Mouse (Mus musculus): ENCODE results near the gene Hcrt. TPM values are rescaled to one million over a fixed set of nuclear protein-coding genes. Genes with fewer than 3 reads are reported as not detected.

The Hcrt gene
- polyA plus RNA-seq (2015; fragmentation: Nextera tagmentation; extraction: Ambion mirVana): not detected in 2 replicates

GRCm38 (mm10) chr11:100762831-100763230 is at the start of gene Hcrt:
Gene Hcrt (minus strand): TSS chr11:100762931.

GRCm38 (mm10) chr11:100770646-100771408 is 8.1 kb upstream of the Hcrt start, which contains the start of gene Ghdc:
Gene Ghdc (minus strand): TSS chr11:100770957.

GRCm38 (mm10) chr11:100759611-100760233 is 3.0 kb downstream of the Hcrt start, which contains the start of gene Kcnh4:
Gene Kcnh4 (minus strand): TSS chr11:100759942.

GRCm38 (mm10) chr11:100738066-100738604 is 24.6 kb downstream of the Hcrt start, which contains the start of gene Rab5c:
Gene Rab5c (minus strand): TSS chr11:100738215.

GRCm38 (mm10) chr11:100713735-100714533 is 48.8 kb downstream of the Hcrt start, which contains the start of gene Hspb9:
Gene Hspb9 (plus strand): TSS chr11:100713850.

GRCm38 (mm10) chr11:100711783-100712615 is 50.7 kb downstream of the Hcrt start, which contains the start of gene Kat2a:
Gene Kat2a (minus strand): TSS chr11:100712465.

Other genes with a start within 250 kb of the Hcrt start
- gene Acly, start 234.9 kb downstream of the Hcrt start, polyA plus RNA-seq (2015; fragmentation: Nextera tagmentation; extraction: Ambion mirVana): 194 and 398 TPM in 2 replicates
- gene Ttc25, start 217.3 kb downstream of the Hcrt start, polyA plus RNA-seq (2015; fragmentation: Nextera tagmentation; extraction: Ambion mirVana): 0.84 and 1.9 TPM in 2 replicates
- gene Cnp, start 188.0 kb downstream of the Hcrt start, polyA plus RNA-seq (2015; fragmentation: Nextera tagmentation; extraction: Ambion mirVana): 53.5 and 65.6 TPM in 2 replicates
- 42.2 and 47.3 TPM in 2 replicates for gene Nkiras2, start 143.7 kb downstream of the Hcrt start, polyA plus RNA-seq (2015; fragmentation: Nextera tagmentation; extraction: Ambion mirVana)
- gene Dnajc7, start 142.8 kb downstream of the Hcrt start, polyA plus RNA-seq (2015; fragmentation: Nextera tagmentation; extraction: Ambion mirVana): 99.2 and 155 TPM in 2 replicates
- 0.27 and 1.1 TPM in 2 replicates for gene Zfp385c, start 70.5 kb downstream of the Hcrt start, polyA plus RNA-seq (2015; fragmentation: Nextera tagmentation; extraction: Ambion mirVana)
- gene Dhx58, start 58.7 kb downstream of the Hcrt start, polyA plus RNA-seq (2015; fragmentation: Nextera tagmentation; extraction: Ambion mirVana): 5.5 and 14.8 TPM in 2 replicates
- 28.4 and 39.7 TPM in 2 replicates for gene Kat2a, start 50.5 kb downstream of the Hcrt start, polyA plus RNA-seq (2015; fragmentation: Nextera tagmentation; extraction: Ambion mirVana)
- gene Hspb9, start 49.1 kb downstream of the Hcrt start, polyA plus RNA-seq (2015; fragmentation: Nextera tagmentation; extraction: Ambion mirVana): 0.51 and 0.61 TPM in 2 replicates
- 34.3 and 39.6 TPM in 2 replicates for gene Rab5c, start 24.7 kb downstream of the Hcrt start, polyA plus RNA-seq (2015; fragmentation: Nextera tagmentation; extraction: Ambion mirVana)
- 0.20 and 0.21 TPM in 2 replicates for gene Kcnh4, start 3.0 kb downstream of the Hcrt start, polyA plus RNA-seq (2015; fragmentation: Nextera tagmentation; extraction: Ambion mirVana)
- gene Ghdc, start 8.0 kb upstream of the Hcrt start, polyA plus RNA-seq (2015; fragmentation: Nextera tagmentation; extraction: Ambion mirVana): 7.4 and 9.3 TPM in 2 replicates
- 17.9 and 25.7 TPM in 2 replicates for gene Stat5b, start 87.8 kb upstream of the Hcrt start, polyA plus RNA-seq (2015; fragmentation: Nextera tagmentation; extraction: Ambion mirVana)
- 7.6 and 12.2 TPM in 2 replicates for gene Stat5a, start 96.4 kb upstream of the Hcrt start, polyA plus RNA-seq (2015; fragmentation: Nextera tagmentation; extraction: Ambion mirVana)
- 43.6 and 44.0 TPM in 2 replicates for gene Stat3, start 176.6 kb upstream of the Hcrt start, polyA plus RNA-seq (2015; fragmentation: Nextera tagmentation; extraction: Ambion mirVana)
- 298 and 326 TPM in 2 replicates for gene Cavin1, start 208.0 kb upstream of the Hcrt start, polyA plus RNA-seq (2015; fragmentation: Nextera tagmentation; extraction: Ambion mirVana)
- gene Atp6v0a1, start 246.5 kb upstream of the Hcrt start, polyA plus RNA-seq (2015; fragmentation: Nextera tagmentation; extraction: Ambion mirVana): 48.6 and 61.9 TPM in 2 replicates